Mouse (Mus musculus): ENCODE results near the gene Zfp30.

Zfp30 gene

GRCm38 (mm10) chr7:29836816-29837215, 53.0 kb downstream of the Zfp30 start:
- DNase-seq: no peak

GRCm38 (mm10) chr7:29839256-29839655, 55.5 kb downstream of the Zfp30 start:
- DNase-seq: no peak

DNA sequence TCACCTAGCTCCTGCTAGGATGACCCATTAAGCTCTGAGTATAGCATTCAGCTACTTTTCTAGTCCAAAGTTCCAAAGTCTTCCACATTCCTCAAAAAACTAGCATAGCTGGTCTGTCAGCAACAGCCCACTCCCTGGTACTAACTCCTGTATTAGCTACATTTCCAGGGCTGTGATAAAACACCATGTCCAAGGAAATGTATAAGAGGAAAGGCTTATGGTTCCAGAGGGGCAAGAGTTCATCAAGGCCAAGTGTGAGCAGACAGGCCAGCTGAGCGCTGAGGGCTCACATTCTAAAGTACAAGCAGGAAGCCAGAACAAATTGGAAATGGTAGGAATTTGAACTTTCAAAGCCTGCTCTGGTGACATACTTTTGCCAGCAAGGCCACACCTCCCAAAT, 58.3 kb downstream of the Zfp30 start:
- peak; percentile 46 for DNase-seq
